Mouse (Mus musculus) limb, embryonic 13.5 days (tissue): ENCODE results near the gene Prelid1. TPM values are rescaled to one million over a fixed set of nuclear protein-coding genes. Genes with fewer than 3 reads are reported as not detected.

ENCODE experiments used
- ATAC-seq: fragments of 200-750 bp; cut with Nextera tagmentation; 2 replicates; pipeline ENCODE4 v1.8.0; 2017; ENCODE audit warnings: low read depth, moderate number of reproducible peaks, moderate TSS enrichment; ENCODE audit not compliant: low FRiP score
- H3K27ac ChIP-seq: fragments of 300-500 bp; sonication (generic); 2 replicates; pipeline ENCODE4 v1.5.1; 2015; ENCODE audit warnings: inconsistent platforms, mild to moderate bottlenecking, moderate library complexity
- H3K27me3 ChIP-seq: fragments of 300-500 bp; sonication (generic); 2 replicates; pipeline ENCODE4 v1.6.1; 2015; ENCODE audit warnings: mild to moderate bottlenecking, inconsistent platforms
- H3K36me3 ChIP-seq: fragments of 300-500 bp; sonication (generic); 2 replicates; pipeline ENCODE4 v1.6.1; 2015; ENCODE audit warnings: inconsistent platforms, mild to moderate bottlenecking, moderate library complexity
- H3K4me1 ChIP-seq: fragments of 300-500 bp; sonication (generic); 2 replicates; pipeline ENCODE4 v1.6.1; 2015; ENCODE audit warnings: inconsistent platforms
- H3K4me2 ChIP-seq: fragments of 300-500 bp; sonication (generic); replicated peaks from 2 replicates; pipeline ENCODE4 v1.6.1; 2015; ENCODE audit warnings: inconsistent platforms, mild to moderate bottlenecking, moderate library complexity
- H3K4me3 ChIP-seq: fragments of 300-500 bp; sonication (generic); 2 replicates; pipeline ENCODE4 v1.5.1; 2015; ENCODE audit warnings: moderate library complexity, mild to moderate bottlenecking, inconsistent platforms
- H3K9ac ChIP-seq: fragments of 300-500 bp; sonication (generic); 2 replicates; pipeline ENCODE4 v1.6.1; 2015; ENCODE audit warnings: mild to moderate bottlenecking, inconsistent platforms
- H3K9me3 ChIP-seq: fragments of 300-500 bp; sonication (generic); 2 replicates; pipeline ENCODE4 v1.6.1; 2016; ENCODE audit warnings: inconsistent platforms
- WGBS: fragments of 180-500 bp; shearing (Covaris S2); methylation state at CpG from one replicate; pipeline ENCODE4 v1.1.7; 2015; 5-methylcytosine and 5-hydroxymethylcytosine counted together
- polyA plus RNA-seq: library from polyadenylated mRNA; unstranded; fragments of >200 nt; fragmentation: Nextera tagmentation; extraction: Ambion mirVana; gene quantifications from 2 replicates; pipeline ENCODE4 v1.2.1, GENCODE M21; 2015

The Prelid1 gene
- polyA plus RNA-seq, 1 experiment from 2014 or later = 371 TPM

DNA sequence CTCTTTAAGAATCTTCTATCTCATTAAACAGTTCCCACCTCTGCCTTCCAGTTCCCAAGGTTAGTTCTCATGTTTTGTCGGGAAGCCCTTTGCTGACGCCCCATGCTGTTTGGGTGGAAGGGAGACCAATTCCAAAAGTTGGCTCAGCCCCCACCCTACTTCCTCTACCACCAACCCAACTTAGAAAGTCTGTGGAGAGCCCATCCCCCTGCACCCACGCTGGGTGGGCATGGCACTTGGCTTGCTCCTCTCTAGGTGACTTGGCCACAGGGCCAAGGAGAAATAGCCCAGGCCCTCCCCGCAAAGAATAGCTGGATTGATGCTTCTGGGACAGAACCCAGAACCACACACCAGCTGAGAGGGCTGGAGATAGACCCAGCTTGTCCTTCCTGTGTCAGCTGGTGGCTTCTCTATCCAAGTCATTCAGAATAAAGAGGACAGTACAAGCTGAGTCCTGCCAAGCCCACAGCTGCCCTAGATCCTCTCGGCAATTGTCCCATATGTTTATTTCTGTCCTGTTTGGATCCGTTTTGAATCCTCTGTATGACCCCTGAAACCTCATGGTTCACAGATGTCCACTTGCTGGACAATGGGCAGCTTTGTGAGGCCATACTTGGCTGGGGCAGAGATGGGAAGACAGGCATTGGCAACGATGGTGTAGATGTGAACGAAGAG is 50.8 kb downstream of the Prelid1 start:
- no peaks in the 10 kb centered on the region for H3K36me3 ChIP-seq
- no peaks in the 10 kb centered on the region for H3K9me3 ChIP-seq
- H3K27ac ChIP-seq = no peak overlapping the region
- H3K4me2 ChIP-seq = no peak overlapping the region
- ATAC-seq = no peak
- no peak overlapping the region for H3K4me3 ChIP-seq
- 71% methylated on average over 8 of the region's 8 CpGs for WGBS
- peaks cover 64% of the 10 kb centered on the region for H3K27me3 ChIP-seq
- H3K9ac ChIP-seq = no peak overlapping the region
- H3K4me1 ChIP-seq = no peaks in the 10 kb centered on the region

DNA sequence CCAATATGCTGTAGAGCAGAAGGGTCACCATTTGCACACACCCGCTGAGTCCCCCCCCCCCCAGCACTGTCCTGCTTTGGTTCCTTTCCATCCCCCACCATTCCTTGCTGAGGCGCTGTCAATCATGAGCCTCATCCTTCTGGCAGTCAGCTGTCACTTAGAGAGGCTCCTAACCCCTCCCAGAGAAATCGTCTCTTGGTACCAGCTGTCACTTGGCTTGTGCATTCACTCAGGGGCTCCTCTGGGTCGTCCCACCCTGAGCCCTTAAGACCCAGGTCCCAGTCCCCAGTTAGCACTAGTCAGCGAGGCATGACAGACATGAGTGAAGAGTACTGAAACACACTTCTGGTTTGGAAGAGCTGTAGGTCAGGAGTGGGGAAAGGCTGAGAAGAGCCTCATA is 51.4 kb downstream of the Prelid1 start:
- peaks cover 68% of the 10 kb centered on the region for H3K27me3 ChIP-seq
- no peaks in the 10 kb centered on the region for H3K4me1 ChIP-seq
- 62% methylated on average over 5 of the region's 5 CpGs for WGBS
- H3K9ac ChIP-seq = no peak overlapping the region
- H3K9me3 ChIP-seq = no peaks in the 10 kb centered on the region
- no peak overlapping the region for H3K4me3 ChIP-seq
- no peak overlapping the region for H3K27ac ChIP-seq
- no peak overlapping the region for H3K4me2 ChIP-seq
- peak; percentile 61; the same call in 1 of the 2 replicates for ATAC-seq
- no peaks in the 10 kb centered on the region for H3K36me3 ChIP-seq

DNA sequence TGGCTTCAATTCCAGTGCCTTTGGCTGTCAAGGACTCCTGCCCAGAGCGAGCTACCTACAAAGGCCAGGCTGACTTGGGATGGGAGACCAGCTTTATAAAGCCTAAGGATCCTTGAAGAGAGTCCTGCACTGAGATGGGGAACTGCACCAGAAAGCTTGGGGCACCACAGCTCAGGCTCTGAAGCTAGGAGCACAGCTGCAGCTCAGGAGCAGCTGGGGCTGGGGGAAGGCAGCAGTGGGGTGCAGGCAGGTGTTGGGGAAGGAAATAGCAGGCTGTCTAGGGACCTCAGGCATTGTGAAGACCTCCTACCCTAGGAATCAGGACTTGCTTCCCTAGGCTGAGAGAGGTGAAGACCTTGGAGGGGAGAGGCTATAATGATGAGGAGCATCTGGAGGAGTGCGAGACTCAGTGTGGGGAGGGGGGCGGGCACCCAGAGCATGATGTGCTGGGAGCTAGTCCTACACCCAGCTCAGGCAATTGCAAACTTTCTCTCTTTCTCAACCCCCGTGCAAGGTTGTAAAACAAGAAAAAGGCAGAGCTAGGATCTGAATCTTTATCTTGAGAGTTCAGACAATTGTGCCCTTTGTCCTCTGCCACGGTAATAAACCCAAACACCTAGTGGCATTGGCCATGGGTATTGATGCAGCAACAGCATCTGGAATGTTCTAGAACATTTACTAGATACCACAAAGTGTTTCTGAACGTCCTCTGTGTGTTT is 54.1 kb downstream of the Prelid1 start:
- Histone ChIP-seq H3K36me3 (no peaks in the 10 kb centered on the region), H3K9me3 (no peaks in the 10 kb centered on the region), H3K4me3 (no peak overlapping the region), H3K4me1 (peaks cover 8% of the 10 kb centered on the region; the same call in 1 of the 2 replicates), H3K27ac (no peak overlapping the region), H3K27me3 (peaks cover 83% of the 10 kb centered on the region), H3K4me2 (no peak overlapping the region), H3K9ac (no peak overlapping the region)
- ATAC-seq = no peak
- WGBS = 56% methylated on average over 6 of the region's 6 CpGs

Other genes with a start within 250 kb of the Prelid1 start
- 29.8 and 30.6 TPM in 2 replicates for gene Uimc1, start 220.2 kb upstream of the Prelid1 start, polyA plus RNA-seq
- gene Zfp346, start 215.2 kb upstream of the Prelid1 start, polyA plus RNA-seq = 26.4 and 31.5 TPM in 2 replicates
- gene Gm17617, start 187.0 kb upstream of the Prelid1 start, polyA plus RNA-seq = not detected in 2 replicates
- gene Fgfr4, start 167.9 kb upstream of the Prelid1 start, polyA plus RNA-seq = 11.8 and 12.0 TPM in 2 replicates
- gene Nsd1, start 110.7 kb upstream of the Prelid1 start, polyA plus RNA-seq = 80.4 and 82.4 TPM in 2 replicates
- 104 and 109 TPM in 2 replicates for gene Rab24, start 1.4 kb downstream of the Prelid1 start, polyA plus RNA-seq
- gene Mxd3, start 9.3 kb downstream of the Prelid1 start, polyA plus RNA-seq = 40.9 and 41.0 TPM in 2 replicates
- 93.9 and 94.0 TPM in 2 replicates for gene Lman2, start 42.3 kb downstream of the Prelid1 start, polyA plus RNA-seq
- gene Rgs14, start 49.2 kb downstream of the Prelid1 start, polyA plus RNA-seq = 1.3 and 1.5 TPM in 2 replicates
- 0.06 TPM in 1 of 2 replicates, not detected in the other for gene Slc34a1, start 77.7 kb downstream of the Prelid1 start, polyA plus RNA-seq
- gene Pfn3, start 94.7 kb downstream of the Prelid1 start, polyA plus RNA-seq = 0.29 TPM in 1 of 2 replicates, not detected in the other
- gene F12, start 106.3 kb downstream of the Prelid1 start, polyA plus RNA-seq = 0.08 and 0.51 TPM in 2 replicates
- gene Grk6, start 124.6 kb downstream of the Prelid1 start, polyA plus RNA-seq = 48.1 and 50.1 TPM in 2 replicates
- 0.79 and 0.87 TPM in 2 replicates for gene Prr7, start 143.8 kb downstream of the Prelid1 start, polyA plus RNA-seq
- gene Dbn1, start 167.6 kb downstream of the Prelid1 start, polyA plus RNA-seq = 297 and 304 TPM in 2 replicates
- gene Pdlim7, start 193.2 kb downstream of the Prelid1 start, polyA plus RNA-seq = 175 and 181 TPM in 2 replicates
- gene Dok3, start 208.8 kb downstream of the Prelid1 start, polyA plus RNA-seq = 2.3 and 2.9 TPM in 2 replicates
- 71.4 and 73.4 TPM in 2 replicates for gene Ddx41, start 216.2 kb downstream of the Prelid1 start, polyA plus RNA-seq